Mouse (Mus musculus) forebrain, embryonic 12.5 days (tissue): ENCODE measurements at regions not wholly inside any gene's neighbourhood (a gene's known extent, or its start where the extent isn't known, plus 50 kb on each side); places are given as distances from the start of the nearest gene placed in this dataset.
"Not testable (repeated sequence)": the region's sequence is repeated elsewhere in the genome, so short reads cannot be mapped to it uniquely, and the experiment has no call there.

Experiments
- ATAC-seq: fragments of 200-750 bp; cut with Nextera tagmentation; 2 replicates; pipeline ENCODE4 v1.8.0; 2017; ENCODE audit warnings: moderate TSS enrichment; ENCODE audit not compliant: low FRiP score
- H3K27ac ChIP-seq: fragments of 300-500 bp; sonication (generic); 2 replicates; pipeline ENCODE4 v1.5.1; 2016; ENCODE audit warnings: mild to moderate bottlenecking
- H3K27me3 ChIP-seq: fragments of 300-500 bp; sonication (generic); 2 replicates; pipeline ENCODE4 v1.6.1; 2016; ENCODE audit warnings: mild to moderate bottlenecking
- H3K36me3 ChIP-seq: fragments of 300-500 bp; sonication (generic); replicated peaks from 2 replicates; pipeline ENCODE4 v1.6.1; 2016; ENCODE audit warnings: mild to moderate bottlenecking
- H3K4me1 ChIP-seq: fragments of 300-500 bp; sonication (generic); 2 replicates; pipeline ENCODE4 v1.6.1; 2016
- H3K4me2 ChIP-seq: fragments of 300-500 bp; sonication (generic); 2 replicates; pipeline ENCODE4 v1.6.1; 2016; ENCODE audit warnings: mild to moderate bottlenecking, moderate library complexity
- H3K4me3 ChIP-seq: fragments of 300-500 bp; sonication (generic); replicated peaks from 2 replicates; pipeline ENCODE4 v1.5.1; 2016; ENCODE audit warnings: mild to moderate bottlenecking
- H3K9ac ChIP-seq: fragments of 300-500 bp; sonication (generic); 2 replicates; pipeline ENCODE4 v1.6.1; 2016; ENCODE audit warnings: mild to moderate bottlenecking
- H3K9me3 ChIP-seq: fragments of 300-500 bp; sonication (generic); 2 replicates; pipeline ENCODE4 v1.6.1; 2016
- WGBS: fragments of 180-500 bp; shearing (Covaris S2); methylation state at CpG from one replicate; pipeline ENCODE4 v1.1.7; 2016; 5-methylcytosine and 5-hydroxymethylcytosine counted together

GRCm38 (mm10) chr10:96259242-96259641 is 122.8 kb downstream of the Gm5426 start:
- no peak for ATAC-seq
- no peak overlapping the region for H3K4me3 ChIP-seq
- H3K9ac ChIP-seq: no peak overlapping the region
- no peaks in the 10 kb centered on the region for H3K36me3 ChIP-seq
- 91% methylated on average over 10 of the region's 10 CpGs for WGBS
- H3K27me3 ChIP-seq: no peaks in the 10 kb centered on the region
- H3K4me1 ChIP-seq: 0 out of 2 replicates have a peak, but pooled peaks cover 4% of the 10 kb centered on the region
- H3K4me2 ChIP-seq: no peak overlapping the region
- H3K9me3 ChIP-seq: no peaks in the 10 kb centered on the region
- no peak overlapping the region for H3K27ac ChIP-seq

DNA sequence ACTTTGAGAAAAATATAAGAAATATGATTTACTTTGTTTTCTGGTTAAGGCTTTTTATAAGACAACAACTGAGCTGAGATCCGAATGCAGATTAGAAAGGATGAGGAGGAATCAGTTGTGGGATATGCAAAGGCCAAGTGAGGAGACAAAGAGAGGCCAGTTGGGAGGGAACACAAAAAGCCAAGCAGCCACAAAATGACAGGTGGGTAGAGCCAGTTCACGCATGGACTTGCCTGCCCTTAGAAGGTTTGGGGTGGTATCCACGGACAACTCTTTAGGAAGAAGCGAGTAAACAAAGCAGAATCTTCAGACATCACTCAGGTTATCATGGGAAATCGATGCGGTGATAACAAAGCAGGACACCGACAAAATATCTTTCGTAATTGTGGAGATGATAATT is 123.2 kb downstream of the Gm5426 start:
- no peak overlapping the region for H3K9ac ChIP-seq
- no peak overlapping the region for H3K4me3 ChIP-seq
- H3K4me1 ChIP-seq: peaks cover 5% of the 10 kb centered on the region
- no peak for ATAC-seq
- no peaks in the 10 kb centered on the region for H3K27me3 ChIP-seq
- no peaks in the 10 kb centered on the region for H3K9me3 ChIP-seq
- 94% methylated on average over 8 of the region's 8 CpGs for WGBS
- no peaks in the 10 kb centered on the region for H3K36me3 ChIP-seq
- H3K4me2 ChIP-seq: no peak overlapping the region
- H3K27ac ChIP-seq: no peak overlapping the region

DNA sequence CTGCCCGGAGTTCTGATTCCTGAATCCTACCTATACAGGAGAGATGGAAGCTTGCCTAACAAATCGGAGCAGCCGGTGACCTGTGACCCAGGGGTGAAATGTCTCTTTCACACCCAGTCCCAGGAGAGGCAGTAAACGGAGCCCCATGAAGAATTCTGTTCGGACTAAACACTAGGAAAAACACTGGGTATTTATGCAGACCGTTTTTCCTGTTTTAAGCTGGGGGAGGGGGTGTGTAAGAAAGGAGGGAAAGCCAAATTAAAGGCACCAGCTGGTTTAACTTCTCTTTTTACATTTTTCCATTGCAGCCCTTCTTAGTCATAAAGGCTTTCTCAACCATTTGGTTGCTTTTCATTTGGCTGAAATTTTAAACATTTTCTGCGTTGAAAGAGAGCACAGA is 127.1 kb downstream of the Gm5426 start:
- WGBS: 28% methylated on average over 7 of the region's 7 CpGs

GRCm38 (mm10) chr10:96264433-96264832 is 128.0 kb downstream of the Gm5426 start:
- no peak overlapping the region for H3K9ac ChIP-seq
- WGBS: 52% methylated on average over 5 of the region's 5 CpGs
- H3K4me2 ChIP-seq: no peak overlapping the region
- H3K36me3 ChIP-seq: no peaks in the 10 kb centered on the region
- no peak overlapping the region for H3K4me3 ChIP-seq
- H3K27ac ChIP-seq: no peak overlapping the region
- no peak for ATAC-seq
- no peaks in the 10 kb centered on the region for H3K27me3 ChIP-seq
- H3K4me1 ChIP-seq: peaks cover 21% of the 10 kb centered on the region
- no peaks in the 10 kb centered on the region for H3K9me3 ChIP-seq

More for the DNA sequence above, 127.1 kb downstream of the Gm5426 start:
- no peak overlapping the region for H3K9ac ChIP-seq
- H3K4me2 ChIP-seq: no peak overlapping the region
- no peaks in the 10 kb centered on the region for H3K36me3 ChIP-seq
- H3K9me3 ChIP-seq: no peaks in the 10 kb centered on the region
- no peak overlapping the region for H3K4me3 ChIP-seq
- peaks cover 21% of the 10 kb centered on the region for H3K4me1 ChIP-seq
- no peaks in the 10 kb centered on the region for H3K27me3 ChIP-seq
- H3K27ac ChIP-seq: no peak overlapping the region
- peak; percentile 30; the same call in 1 of the 2 replicates for ATAC-seq

- Histone ChIP-seq H3K4me2 (no peak overlapping the region), H3K9ac (no peak overlapping the region), H3K4me1 (peaks cover 21% of the 10 kb centered on the region), H3K9me3 (no peaks in the 10 kb centered on the region), H3K27me3 (no peaks in the 10 kb centered on the region), H3K27ac (no peak overlapping the region), H3K4me3 (no peak overlapping the region), H3K36me3 (no peaks in the 10 kb centered on the region)
- peak; percentile 62; the same call in 1 of the 2 replicates for ATAC-seq
- 67% methylated on average over 4 of the region's 4 CpGs for WGBS
These were observed 128.5 kb downstream of the Gm5426 start for GRCm38 (mm10) chr10:96264866-96265265.

GRCm38 (mm10) chr10:96266100-96266735 is 129.8 kb downstream of the Gm5426 start:
- H3K4me3 ChIP-seq: no peak overlapping the region
- WGBS: 69% methylated on average over 9 of the region's 9 CpGs
- ATAC-seq: peak; percentile 28; the same call in 1 of the 2 replicates
- peaks cover 21% of the 10 kb centered on the region for H3K4me1 ChIP-seq
- H3K27me3 ChIP-seq: no peaks in the 10 kb centered on the region
- no peak overlapping the region for H3K27ac ChIP-seq
- no peak overlapping the region for H3K4me2 ChIP-seq
- no peak overlapping the region for H3K9ac ChIP-seq
- H3K9me3 ChIP-seq: no peaks in the 10 kb centered on the region
- H3K36me3 ChIP-seq: no peaks in the 10 kb centered on the region

GRCm38 (mm10) chr10:96267603-96268002 is 131.2 kb downstream of the Gm5426 start:
- H3K4me2 ChIP-seq: no peak overlapping the region
- H3K27ac ChIP-seq: no peak overlapping the region
- no peaks in the 10 kb centered on the region for H3K9me3 ChIP-seq
- H3K27me3 ChIP-seq: no peaks in the 10 kb centered on the region
- H3K9ac ChIP-seq: no peak overlapping the region
- ATAC-seq: no peak
- H3K36me3 ChIP-seq: no peaks in the 10 kb centered on the region
- no peak overlapping the region for H3K4me3 ChIP-seq
- peaks cover 21% of the 10 kb centered on the region for H3K4me1 ChIP-seq
- WGBS: 92% methylated on average over 4 of the region's 4 CpGs

DNA sequence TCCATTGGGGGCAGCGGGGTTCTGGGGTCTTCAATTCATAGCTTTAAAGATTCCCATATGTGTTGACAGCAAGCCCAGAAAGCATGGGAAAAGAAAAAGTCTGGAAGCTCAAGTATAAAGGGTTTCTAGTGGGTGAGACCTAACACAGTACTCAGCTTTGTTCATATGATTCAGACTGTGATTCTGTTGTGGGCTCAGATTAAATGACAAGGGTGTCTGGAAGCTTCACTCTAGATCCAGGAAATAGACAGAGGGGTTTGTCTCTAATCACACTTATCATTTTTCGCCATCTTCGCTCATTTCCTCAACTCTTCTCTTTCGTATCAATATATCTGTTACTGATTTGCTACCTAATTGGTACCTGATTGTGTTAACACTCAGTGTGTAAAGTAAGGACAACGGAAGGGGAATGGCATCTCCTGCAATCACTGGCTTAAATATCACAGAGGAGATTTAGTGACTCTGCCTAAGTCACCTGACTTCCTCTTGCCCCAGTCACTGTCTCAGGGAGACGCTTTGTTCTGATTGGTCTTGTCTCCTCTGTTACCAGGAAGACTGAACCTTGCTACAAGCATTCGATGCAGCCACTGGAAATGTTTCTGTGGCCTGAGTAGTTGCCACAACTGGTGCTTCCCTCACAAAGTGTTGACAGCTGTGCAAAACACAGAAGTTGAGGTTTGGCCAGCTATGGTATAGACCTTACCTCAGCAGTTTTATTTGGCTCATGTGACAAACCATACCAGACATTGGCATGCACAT is 137.4 kb downstream of the Gm5426 start:
- no peak for ATAC-seq
- Histone ChIP-seq H3K36me3 (no peaks in the 10 kb centered on the region), H3K27ac (no peak overlapping the region), H3K9ac (no peak overlapping the region), H3K4me2 (no peak overlapping the region), H3K4me3 (no peak overlapping the region), H3K9me3 (no peaks in the 10 kb centered on the region), H3K27me3 (no peaks in the 10 kb centered on the region), H3K4me1 (no peaks in the 10 kb centered on the region)
- WGBS: 86% methylated on average over 7 of the region's 7 CpGs

- Histone ChIP-seq H3K4me1 (no peaks in the 10 kb centered on the region), H3K9ac (no peak overlapping the region), H3K4me3 (no peak overlapping the region), H3K4me2 (no peak overlapping the region), H3K36me3 (no peaks in the 10 kb centered on the region), H3K27ac (no peak overlapping the region), H3K27me3 (no peaks in the 10 kb centered on the region), H3K9me3 (no peaks in the 10 kb centered on the region)
- ATAC-seq: no peak
- 93% methylated on average over 6 of the region's 6 CpGs for WGBS
These were observed 143.7 kb downstream of the Gm5426 start for GRCm38 (mm10) chr10:96280149-96280548.

DNA sequence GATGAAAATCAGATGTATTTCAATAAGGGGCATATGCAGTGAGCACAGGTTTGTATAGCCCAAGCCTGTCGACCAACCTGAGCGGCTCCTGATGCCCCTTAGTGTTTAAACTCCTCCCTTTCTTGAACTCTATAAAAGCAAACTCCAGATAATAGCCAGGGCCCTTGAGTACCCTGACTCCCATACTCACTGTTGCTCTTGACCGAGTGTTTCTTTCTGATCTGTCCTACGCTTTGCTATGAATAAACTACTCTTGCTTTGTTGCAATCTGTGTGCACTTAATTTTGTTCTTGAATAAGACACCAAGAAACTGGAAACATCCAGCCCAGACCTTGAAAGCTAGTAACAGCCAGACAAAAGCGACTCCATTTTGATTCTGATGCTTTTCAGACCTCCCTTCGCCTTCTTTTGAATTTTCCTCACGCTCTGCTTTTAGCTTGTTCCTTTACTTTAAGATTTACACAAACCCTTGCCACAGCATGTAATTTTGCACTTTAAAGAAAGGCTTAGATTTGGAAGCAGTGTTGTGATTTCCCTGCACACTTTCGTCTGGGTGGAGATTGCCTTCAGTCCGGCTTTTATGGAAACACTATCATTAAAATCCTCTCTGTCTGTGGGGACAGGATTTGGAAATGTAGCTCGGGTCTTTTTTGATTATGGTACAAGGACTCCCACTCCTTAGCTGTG is 149.1 kb downstream of the Gm5426 start:
- no peaks in the 10 kb centered on the region for H3K27me3 ChIP-seq
- H3K9ac ChIP-seq: no peak overlapping the region
- H3K4me1 ChIP-seq: peaks cover 10% of the 10 kb centered on the region; the same call in 1 of the 2 replicates
- ATAC-seq: no peak
- WGBS: 51% methylated on average over 10 of the region's 10 CpGs
- H3K4me2 ChIP-seq: no peak overlapping the region
- no peak overlapping the region for H3K4me3 ChIP-seq
- no peaks in the 10 kb centered on the region for H3K9me3 ChIP-seq
- H3K27ac ChIP-seq: no peak overlapping the region
- H3K36me3 ChIP-seq: no peaks in the 10 kb centered on the region

- Histone ChIP-seq H3K27ac (no peak overlapping the region), H3K9me3 (no peaks in the 10 kb centered on the region), H3K9ac (no peak overlapping the region), H3K4me1 (peaks cover 10% of the 10 kb centered on the region; the same call in 1 of the 2 replicates), H3K36me3 (no peaks in the 10 kb centered on the region), H3K4me3 (no peak overlapping the region), H3K4me2 (no peak overlapping the region), H3K27me3 (no peaks in the 10 kb centered on the region)
- ATAC-seq: no peak
- WGBS: 64% methylated on average over 2 of the region's 2 CpGs
These were observed 149.7 kb downstream of the Gm5426 start for GRCm38 (mm10) chr10:96286094-96286485.

GRCm38 (mm10) chr10:96289005-96289404 is 152.6 kb downstream of the Gm5426 start:
- H3K36me3 ChIP-seq, H3K4me1 ChIP-seq, H3K4me3 ChIP-seq, H3K4me2 ChIP-seq, H3K9ac ChIP-seq, H3K9me3 ChIP-seq, H3K27me3 ChIP-seq, H3K27ac ChIP-seq, ATAC-seq: not testable (repeated sequence)
